Mouse (Mus musculus) stomach, embryonic 16.5 days (tissue): ENCODE data around the gene Rbks. TPM values are rescaled to one million over a fixed set of nuclear protein-coding genes. Genes with fewer than 3 reads are reported as not detected.

ENCODE experiments used
- ATAC-seq: fragments of 200-750 bp; cut with Nextera tagmentation; 2 replicates; pipeline ENCODE4 v1.8.0; 2017; ENCODE audit warnings: moderate number of reproducible peaks, moderate TSS enrichment; ENCODE audit not compliant: insufficient read depth, low FRiP score
- H3K27ac ChIP-seq: fragments of 300-500 bp; sonication (generic); 2 replicates; pipeline ENCODE4 v1.5.1; 2014; ENCODE audit warnings: low read length
- H3K27me3 ChIP-seq: fragments of 300-500 bp; sonication (generic); 2 replicates; pipeline ENCODE4 v1.6.1; 2014; ENCODE audit warnings: low read length, control low read depth, mixed read lengths; ENCODE audit not compliant: control insufficient read depth, insufficient read depth
- H3K36me3 ChIP-seq: fragments of 300-500 bp; sonication (generic); 2 replicates; pipeline ENCODE4 v1.6.1; 2014; ENCODE audit warnings: low read length; ENCODE audit not compliant: control insufficient read depth, insufficient read depth
- H3K4me1 ChIP-seq: fragments of 300-500 bp; sonication (generic); 2 replicates; pipeline ENCODE4 v1.6.1; 2014; ENCODE audit warnings: low read length, control low read depth, mixed read lengths; ENCODE audit not compliant: control insufficient read depth, insufficient read depth
- H3K4me2 ChIP-seq: fragments of 300-500 bp; sonication (generic); 2 replicates; pipeline ENCODE4 v1.6.1; 2014; ENCODE audit warnings: low read depth, low read length, mixed read lengths
- H3K4me3 ChIP-seq: fragments of 300-500 bp; sonication (generic); replicated peaks from 2 replicates; pipeline ENCODE4 v1.5.1; 2014; ENCODE audit warnings: mild to moderate bottlenecking, low read length
- H3K9ac ChIP-seq: fragments of 300-500 bp; sonication (generic); 2 replicates; pipeline ENCODE4 v1.6.1; 2014; ENCODE audit warnings: low read length
- H3K9me3 ChIP-seq: fragments of 300-500 bp; sonication (generic); replicated peaks from 2 replicates; pipeline ENCODE4 v1.6.1; 2016; ENCODE audit warnings: low read length, control low read depth; ENCODE audit not compliant: control insufficient read depth
- WGBS: fragments of 180-500 bp; shearing (Covaris S2); extraction: QIAGEN DNeasy Blood & Tissue Kit; methylation state at CpG from one replicate; pipeline ENCODE4 v1.1.7; 2014; 5-methylcytosine and 5-hydroxymethylcytosine counted together
- polyA plus RNA-seq: library from polyadenylated mRNA; unstranded; fragments of >200 nt; fragmentation: Nextera tagmentation; extraction: Ambion mirVana; gene quantifications from 2 replicates; pipeline ENCODE4 v1.2.1, GENCODE M21; 2015

Gene Rbks
- polyA plus RNA-seq, 1 experiment from 2014 or later = 8.6 TPM

- no peak overlapping the region for H3K27ac ChIP-seq
- no peaks in the 10 kb centered on the region for H3K27me3 ChIP-seq
- H3K4me1 ChIP-seq = no peaks in the 10 kb centered on the region
- no peaks in the 10 kb centered on the region for H3K9me3 ChIP-seq
- no peak overlapping the region for H3K9ac ChIP-seq
- 90% methylated on average over 3 of the region's 3 CpGs for WGBS
- peaks cover 6% of the 10 kb centered on the region for H3K36me3 ChIP-seq
- H3K4me2 ChIP-seq = no peak overlapping the region
- H3K4me3 ChIP-seq = no peak overlapping the region
- no peak for ATAC-seq
Observed at GRCm38 (mm10) chr5:31620326-31620725, 77.1 kb downstream of the Rbks start.

GRCm38 (mm10) chr5:31614339-31615025, 82.9 kb downstream of the Rbks start:
- peaks cover 6% of the 10 kb centered on the region for H3K36me3 ChIP-seq
- no peaks in the 10 kb centered on the region for H3K9me3 ChIP-seq
- WGBS = 47% methylated on average over 6 of the region's 6 CpGs
- peak overlapping the region; percentile 63 for H3K4me2 ChIP-seq
- peak overlapping the region; percentile 98 for H3K27ac ChIP-seq
- H3K9ac ChIP-seq = peak overlapping the region; percentile 92
- peak overlapping the region; percentile 85 for H3K4me3 ChIP-seq
- H3K27me3 ChIP-seq = no peaks in the 10 kb centered on the region
- peaks cover 7% of the 10 kb centered on the region for H3K4me1 ChIP-seq
- ATAC-seq = no peak

GRCm38 (mm10) chr5:31613852-31614286, 83.6 kb downstream of the Rbks start:
- H3K9ac ChIP-seq = peak overlapping the region; percentile 92
- peak; percentile 92 for ATAC-seq
- H3K36me3 ChIP-seq = peaks cover 6% of the 10 kb centered on the region
- peak overlapping the region; percentile 98 for H3K27ac ChIP-seq
- H3K9me3 ChIP-seq = no peaks in the 10 kb centered on the region
- H3K4me2 ChIP-seq = peak overlapping the region; percentile 63
- peak overlapping the region; percentile 85 for H3K4me3 ChIP-seq
- under 1% methylated on average over 37 of the region's 37 CpGs for WGBS
- H3K4me1 ChIP-seq = peaks cover 7% of the 10 kb centered on the region
- H3K27me3 ChIP-seq = no peaks in the 10 kb centered on the region

GRCm38 (mm10) chr5:31611186-31611585, 86.2 kb downstream of the Rbks start:
- Histone ChIP-seq H3K27me3 (no peaks in the 10 kb centered on the region), H3K9me3 (no peaks in the 10 kb centered on the region), H3K9ac (no peak overlapping the region), H3K4me3 (no peak overlapping the region), H3K4me2 (no peak overlapping the region), H3K4me1 (peaks cover 7% of the 10 kb centered on the region), H3K36me3 (no peaks in the 10 kb centered on the region), H3K27ac (no peak overlapping the region)
- ATAC-seq = no peak
- 92% methylated on average over 1 of the region's 1 CpGs for WGBS

- ATAC-seq = no peak
- Histone ChIP-seq H3K27ac (peak overlapping the region; percentile 50; the same call in 1 of the 2 replicates), H3K27me3 (no peaks in the 10 kb centered on the region), H3K4me1 (peaks cover 7% of the 10 kb centered on the region), H3K9ac (no peak overlapping the region), H3K4me3 (no peak overlapping the region), H3K4me2 (no peak overlapping the region), H3K9me3 (no peaks in the 10 kb centered on the region), H3K36me3 (no peaks in the 10 kb centered on the region)
- 42% methylated on average over 13 of the region's 13 CpGs for WGBS
Observed at GRCm38 (mm10) chr5:31610376-31611086, 86.9 kb downstream of the Rbks start.

GRCm38 (mm10) chr5:31606151-31606550, 91.3 kb downstream of the Rbks start:
- ATAC-seq = no peak
- Histone ChIP-seq H3K27me3 (no peaks in the 10 kb centered on the region), H3K4me1 (peaks cover 7% of the 10 kb centered on the region; the same call in 1 of the 2 replicates), H3K4me2 (no peak overlapping the region), H3K9me3 (no peaks in the 10 kb centered on the region), H3K9ac (no peak overlapping the region), H3K4me3 (no peak overlapping the region), H3K36me3 (no peaks in the 10 kb centered on the region), H3K27ac (no peak overlapping the region)
- WGBS = 49% methylated on average over 3 of the region's 3 CpGs

GRCm38 (mm10) chr5:31603766-31604165, 93.7 kb downstream of the Rbks start:
- Histone ChIP-seq H3K27ac (no peak overlapping the region), H3K4me3 (no peak overlapping the region), H3K36me3 (no peaks in the 10 kb centered on the region), H3K27me3 (no peaks in the 10 kb centered on the region), H3K4me2 (no peak overlapping the region), H3K9ac (no peak overlapping the region), H3K9me3 (no peaks in the 10 kb centered on the region), H3K4me1 (peaks cover 7% of the 10 kb centered on the region; the same call in 1 of the 2 replicates)
- 83% methylated on average over 6 of the region's 6 CpGs for WGBS
- no peak for ATAC-seq

GRCm38 (mm10) chr5:31602377-31602776, 95.0 kb downstream of the Rbks start:
- no peaks in the 10 kb centered on the region for H3K27me3 ChIP-seq
- ATAC-seq = peak; percentile 81; the same call in 1 of the 2 replicates
- H3K4me2 ChIP-seq = no peak overlapping the region
- peaks cover 7% of the 10 kb centered on the region; the same call in 1 of the 2 replicates for H3K4me1 ChIP-seq
- H3K27ac ChIP-seq = peak overlapping the region; percentile 80
- 0 out of 2 replicates have a peak overlapping the region, but pooled peaks have one; percentile 17 for H3K9ac ChIP-seq
- no peak overlapping the region for H3K4me3 ChIP-seq
- H3K36me3 ChIP-seq = no peaks in the 10 kb centered on the region
- 75% methylated on average over 1 of the region's 1 CpGs for WGBS
- H3K9me3 ChIP-seq = no peaks in the 10 kb centered on the region

GRCm38 (mm10) chr5:31601162-31601722, 96.2 kb downstream of the Rbks start:
- WGBS = 74% methylated on average over 7 of the region's 7 CpGs
- Histone ChIP-seq H3K36me3 (no peaks in the 10 kb centered on the region), H3K4me3 (no peak overlapping the region), H3K4me1 (peaks cover 8% of the 10 kb centered on the region; the same call in 1 of the 2 replicates), H3K27ac (no peak overlapping the region), H3K4me2 (no peak overlapping the region), H3K9me3 (no peaks in the 10 kb centered on the region), H3K27me3 (no peaks in the 10 kb centered on the region), H3K9ac (no peak overlapping the region)
- no peak for ATAC-seq
